Mouse (Mus musculus): ENCODE data around the gene Mysm1.

The Mysm1 gene

DNA sequence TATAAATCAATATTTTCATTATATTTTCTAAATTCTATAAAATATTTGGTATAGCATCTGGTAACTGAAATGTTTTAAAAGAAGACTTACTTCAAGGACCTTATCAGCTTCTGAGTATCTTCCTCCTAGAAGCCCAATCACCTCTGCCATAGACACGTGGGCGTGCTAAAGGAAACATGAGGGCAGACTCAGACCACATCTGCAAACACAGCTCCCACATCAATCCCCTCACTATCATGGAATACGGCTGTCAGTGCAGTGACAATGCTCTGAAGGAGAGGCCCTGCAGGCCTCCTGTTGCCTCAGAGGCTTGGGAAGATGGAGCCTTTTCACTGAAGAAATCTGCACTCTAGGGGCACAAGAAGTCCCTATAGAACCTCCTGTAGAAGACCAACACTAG is 26.1 kb downstream of the Mysm1 start:
- DNase-seq (ENCODE audit: extremely low spot score, low spot score): no peak

DNA sequence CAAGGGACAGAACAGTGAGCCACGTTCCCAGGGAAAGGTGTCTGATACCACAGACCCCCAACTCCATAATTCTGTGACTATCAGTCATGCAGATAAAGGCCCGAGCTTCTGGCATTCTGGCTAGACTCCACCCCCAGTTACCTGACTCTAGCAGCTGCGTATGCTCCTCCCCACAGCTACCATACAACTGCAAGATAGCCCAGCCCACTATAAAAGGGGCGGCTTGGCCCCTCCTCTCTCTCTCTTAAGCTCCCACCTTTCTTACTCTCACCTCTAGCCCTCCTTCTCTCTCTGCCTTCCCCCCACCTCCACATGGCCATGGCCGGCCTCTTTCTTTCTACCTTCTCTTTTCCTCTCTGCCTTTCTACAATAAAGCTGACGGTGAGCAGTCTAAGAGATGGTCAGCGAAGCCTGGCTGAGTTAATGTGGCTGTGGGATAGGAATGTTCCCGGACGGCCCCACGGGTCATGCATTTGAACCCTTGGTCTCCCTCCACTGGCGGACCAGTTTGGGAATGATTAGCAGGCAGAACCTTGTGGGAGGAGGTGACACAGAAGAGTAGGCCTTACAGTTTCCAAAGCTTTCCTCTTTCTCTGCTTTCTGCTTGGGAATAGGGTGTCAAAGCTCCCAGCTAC is 37.6 kb downstream of the Mysm1 start:
- DNase-seq (ENCODE audit: extremely low spot score, low spot score): no peak

DNA sequence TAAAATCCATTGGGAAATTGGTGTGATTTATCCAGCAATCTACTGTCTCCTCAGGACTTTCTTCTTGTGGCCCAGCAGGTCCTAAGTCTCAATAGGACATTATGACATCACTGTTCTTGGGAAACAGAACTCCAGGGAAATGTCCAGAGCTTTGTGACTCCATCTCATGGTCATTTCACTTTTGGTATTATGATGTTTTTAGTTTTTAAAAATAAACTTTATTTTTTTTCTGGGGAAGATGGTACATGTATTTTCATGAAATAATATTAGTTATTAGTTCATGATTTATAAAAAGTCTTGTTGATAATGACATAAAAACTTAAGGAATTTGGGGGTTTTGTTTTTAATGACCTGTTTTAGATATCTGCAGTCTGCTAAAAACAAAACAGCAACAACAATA is 50.2 kb downstream of the Mysm1 start, which contains the start of gene Eqtn:
Eqtn (minus strand) TSS at position 101 of the 400 bp plus-strand sequence.
- DNase-seq (ENCODE audit: extremely low spot score, low spot score): no peak

DNA sequence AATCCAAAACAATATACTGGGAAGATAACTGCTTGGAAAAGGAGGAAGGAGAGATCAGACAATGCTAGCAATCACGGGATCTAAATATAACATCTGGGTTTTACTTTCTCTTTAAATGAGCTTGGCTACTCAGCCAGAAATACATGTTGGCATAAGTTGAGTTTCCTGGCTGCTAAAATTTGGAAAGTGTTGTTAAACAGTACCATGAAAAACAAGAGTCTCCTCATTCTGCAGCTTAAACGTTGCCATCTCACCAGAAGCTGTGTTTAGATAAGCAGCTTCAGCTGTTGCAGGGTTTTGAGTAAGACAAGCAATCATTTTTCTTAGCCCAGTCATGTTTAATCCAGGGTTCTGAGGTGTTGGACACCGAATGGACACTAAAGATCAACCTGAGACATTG is 77.1 kb downstream of the Mysm1 start:
- DNase-seq (ENCODE audit: extremely low spot score, low spot score): no peak

DNA sequence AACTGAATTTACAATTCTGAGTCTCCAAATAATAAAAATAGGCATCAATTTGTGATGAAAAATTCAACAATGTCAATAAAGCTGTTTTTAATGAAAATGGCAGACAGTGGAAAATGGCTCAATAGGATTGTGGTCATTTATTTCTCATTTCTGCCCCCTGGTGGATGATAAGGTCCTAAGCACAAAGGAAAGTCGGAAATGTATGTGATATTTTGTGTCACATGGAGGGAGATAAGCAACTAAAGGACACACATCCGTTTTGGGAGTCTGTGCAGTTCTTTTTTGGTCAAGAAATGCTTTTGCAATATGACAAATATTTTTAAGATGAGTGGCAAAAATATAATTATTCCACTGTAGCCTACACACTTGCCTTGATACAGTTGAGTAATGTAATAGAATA is 78.2 kb downstream of the Mysm1 start:
- DNase-seq (ENCODE audit: extremely low spot score, low spot score): no peak
